Mouse (Mus musculus): ENCODE results near the gene Cdk14. TPM values are rescaled to one million over a fixed set of nuclear protein-coding genes. Genes with fewer than 3 reads are reported as not detected.
A peak's percentile ranks its signal among the peaks of the same experiment; 100 is the strongest.

Cdk14 gene
- 100 to 1,000 TPM; 209 to 215 TPM for total RNA-seq (2021)
- long read RNA-seq, experiment 1, full-length matches to known transcripts, result 93 of 141 reads
- long read RNA-seq, experiment 1, partial matches to known transcripts, result 13 of 141 reads
- long read RNA-seq, experiment 1, other reads (novel, unspliced or antisense), result 35 of 141 reads
- long read RNA-seq, experiment 2, full-length matches to known transcripts, result 39 of 77 reads
- long read RNA-seq, experiment 2, partial matches to known transcripts, result 8 of 77 reads
- long read RNA-seq, experiment 2, other reads (novel, unspliced or antisense), result 30 of 77 reads

GRCm38 (mm10) chr5:5419992-5420455, at the start of gene Cdk14:
Gene Cdk14, minus strand, starts transcription at chr5:5420312.
- no peak for DNase-seq (ENCODE audit: low spot score in 2 of 2)

GRCm38 (mm10) chr5:5465256-5465655, 45.1 kb upstream of the Cdk14 start:
- no peak for DNase-seq (ENCODE audit: low spot score in 2 of 2)

- DNase-seq (ENCODE audit: low spot score in 2 of 2), result no peak
Observed at GRCm38 (mm10) chr5:5431746-5432438, 11.8 kb upstream of the Cdk14 start.

- no peak for DNase-seq (ENCODE audit: low spot score in 2 of 2)
Observed at GRCm38 (mm10) chr5:5423723-5424171, 3.6 kb upstream of the Cdk14 start.

- no peak for DNase-seq (ENCODE audit: low spot score in 2 of 2)
Observed at GRCm38 (mm10) chr5:5423081-5423480, 3.0 kb upstream of the Cdk14 start.

- DNase-seq (ENCODE audit: low spot score in 2 of 2), result no peak
Observed at GRCm38 (mm10) chr5:5421439-5421838, 1.3 kb upstream of the Cdk14 start.

GRCm38 (mm10) chr5:5419253-5419652, 859 bp downstream of the Cdk14 start:
- no peak for DNase-seq (ENCODE audit: low spot score in 2 of 2)

- no peak for DNase-seq (ENCODE audit: low spot score in 2 of 2)
Observed at GRCm38 (mm10) chr5:5414835-5415234, 5.3 kb downstream of the Cdk14 start.

- DNase-seq (ENCODE audit: low spot score in 2 of 2), result no peak
Observed at GRCm38 (mm10) chr5:5411886-5412285, 8.2 kb downstream of the Cdk14 start.

- peak; percentile 25 to 42 for DNase-seq (ENCODE audit: low spot score in 2 of 2)
Observed at GRCm38 (mm10) chr5:5401986-5402385, 18.1 kb downstream of the Cdk14 start.

GRCm38 (mm10) chr5:5392786-5393185, 27.3 kb downstream of the Cdk14 start:
- DNase-seq (ENCODE audit: low spot score in 2 of 2), result no peak

- DNase-seq (ENCODE audit: low spot score in 2 of 2), result no peak
Observed at GRCm38 (mm10) chr5:5380731-5381718, 39.1 kb downstream of the Cdk14 start.

- DNase-seq (ENCODE audit: low spot score in 2 of 2), result peak; percentile 54 to 68
Observed at GRCm38 (mm10) chr5:5379870-5380730, 40.0 kb downstream of the Cdk14 start.

- no peak for DNase-seq (ENCODE audit: low spot score in 2 of 2)
Observed at GRCm38 (mm10) chr5:5379501-5379869, 40.6 kb downstream of the Cdk14 start.

- DNase-seq (ENCODE audit: low spot score in 2 of 2), result no peak
Observed at GRCm38 (mm10) chr5:5374393-5374792, 45.7 kb downstream of the Cdk14 start.

GRCm38 (mm10) chr5:5373541-5373940, 46.6 kb downstream of the Cdk14 start:
- DNase-seq (ENCODE audit: low spot score in 2 of 2), result no peak

GRCm38 (mm10) chr5:5372936-5373335, 47.2 kb downstream of the Cdk14 start:
- DNase-seq (ENCODE audit: low spot score in 2 of 2), result no peak

GRCm38 (mm10) chr5:5372354-5372753, 47.8 kb downstream of the Cdk14 start:
- DNase-seq (ENCODE audit: low spot score in 2 of 2), result no peak

- DNase-seq (ENCODE audit: low spot score in 2 of 2), result no peak
Observed at GRCm38 (mm10) chr5:5370322-5371082, 49.6 kb downstream of the Cdk14 start.

Data from left cerebral cortex, adult 18-20 months (tissue).